Mouse (Mus musculus) forebrain, embryonic 15.5 days (tissue): ENCODE results near the gene Rps16. TPM values are rescaled to one million over a fixed set of nuclear protein-coding genes. Genes with fewer than 3 reads are reported as not detected.

Experiments
- ATAC-seq: fragments of 200-750 bp; cut with Nextera tagmentation; replicated peaks from 2 replicates; pipeline ENCODE4 v1.8.0; 2017; ENCODE audit warnings: mild to moderate bottlenecking, moderate TSS enrichment, moderate library complexity
- H3K27ac ChIP-seq: fragments of 300-500 bp; sonication (generic); replicated peaks from 2 replicates; pipeline ENCODE4 v1.5.1; 2015; ENCODE audit warnings: mild to moderate bottlenecking, inconsistent platforms
- H3K27me3 ChIP-seq: fragments of 300-500 bp; sonication (generic); 2 replicates; pipeline ENCODE4 v1.6.1; 2015; ENCODE audit warnings: inconsistent platforms
- H3K36me3 ChIP-seq: fragments of 300-500 bp; sonication (generic); 2 replicates; pipeline ENCODE4 v1.6.1; 2015; ENCODE audit warnings: mild to moderate bottlenecking, inconsistent platforms
- H3K4me1 ChIP-seq: fragments of 300-500 bp; sonication (generic); 2 replicates; pipeline ENCODE4 v1.6.1; 2015; ENCODE audit warnings: inconsistent platforms
- H3K4me2 ChIP-seq: fragments of 300-500 bp; sonication (generic); replicated peaks from 2 replicates; pipeline ENCODE4 v1.6.1; 2015; ENCODE audit warnings: mild to moderate bottlenecking, inconsistent platforms
- H3K4me3 ChIP-seq: fragments of 300-500 bp; sonication (generic); 2 replicates; pipeline ENCODE4 v1.5.1; 2015; ENCODE audit warnings: mild to moderate bottlenecking, inconsistent platforms
- H3K9ac ChIP-seq: fragments of 300-500 bp; sonication (generic); replicated peaks from 2 replicates; pipeline ENCODE4 v1.6.1; 2015; ENCODE audit warnings: mild to moderate bottlenecking, inconsistent platforms
- H3K9me3 ChIP-seq: fragments of 300-500 bp; sonication (generic); 2 replicates; pipeline ENCODE4 v1.6.1; 2016; ENCODE audit warnings: inconsistent platforms
- WGBS: fragments of 180-500 bp; shearing (Covaris S2); methylation state at CpG from one replicate; pipeline ENCODE4 v1.1.7; 2015; ENCODE audit warnings: mixed read lengths; 5-methylcytosine and 5-hydroxymethylcytosine counted together
- polyA plus RNA-seq: library from polyadenylated mRNA; unstranded; fragments of >200 nt; fragmentation: Nextera tagmentation; extraction: Ambion mirVana; gene quantifications from 2 replicates; pipeline ENCODE4 v1.2.1, GENCODE M21; 2015

Rps16 gene
- polyA plus RNA-seq, 1 experiment from 2014 or later = 514 TPM

DNA sequence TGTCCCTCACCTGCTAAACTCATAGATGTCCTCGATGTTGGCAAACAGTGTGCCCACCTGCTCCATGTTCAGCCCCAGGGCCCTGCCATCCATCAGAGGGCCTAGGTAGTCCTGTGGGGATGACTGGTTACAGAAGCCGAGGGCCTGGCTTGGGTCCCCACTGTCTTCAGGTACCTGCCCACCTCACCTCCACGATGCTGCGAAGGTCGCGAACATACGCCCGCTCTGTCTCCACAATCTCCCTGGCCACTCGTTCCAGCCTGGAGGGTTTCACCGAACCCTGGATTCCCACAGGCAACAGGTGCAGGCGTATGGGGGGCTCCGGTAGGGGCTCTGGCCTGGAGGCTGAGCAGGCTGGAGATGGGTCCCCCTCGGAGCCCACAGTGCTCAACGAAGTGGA, 19.6 kb downstream of the Rps16 start:
- Histone ChIP-seq H3K4me2 (peak overlapping the region; percentile 79), H3K27me3 (no peaks in the 10 kb centered on the region), H3K9ac (0 out of 2 replicates have a peak overlapping the region, but pooled peaks have one; percentile 74), H3K4me1 (peaks cover 37% of the 10 kb centered on the region), H3K36me3 (peaks cover 33% of the 10 kb centered on the region), H3K27ac (no peak overlapping the region), H3K4me3 (peak overlapping the region; percentile 80), H3K9me3 (no peaks in the 10 kb centered on the region)
- 94% methylated on average over 14 of the region's 14 CpGs for WGBS
- no peak for ATAC-seq

DNA sequence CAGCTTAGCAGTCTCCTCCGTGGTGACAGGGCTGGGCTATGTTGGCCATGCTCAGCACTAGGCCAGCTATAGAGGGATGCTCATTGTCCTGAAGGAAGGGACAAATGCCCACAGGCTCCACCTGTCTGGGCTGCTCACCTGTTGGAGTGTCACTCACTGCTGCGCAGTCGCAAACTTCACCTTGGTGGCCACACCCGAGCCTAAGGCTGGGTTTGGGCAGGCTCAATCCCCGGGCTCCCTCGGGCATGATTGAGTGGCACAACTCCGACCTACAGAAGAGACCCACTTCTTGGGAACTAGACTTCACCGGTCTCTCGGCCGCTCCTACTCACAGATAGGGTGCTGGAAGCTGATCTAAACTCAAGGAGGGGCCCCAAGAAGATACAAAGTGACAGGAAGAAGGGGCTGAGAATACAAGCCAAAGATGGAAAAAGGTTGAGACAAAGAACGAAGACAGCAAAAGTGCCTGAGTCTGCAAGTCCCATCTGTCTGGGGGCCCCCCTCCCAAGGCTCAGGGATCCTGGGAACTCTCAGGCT, 20.6 kb downstream of the Rps16 start:
- peak overlapping the region; percentile 90 for H3K27ac ChIP-seq
- H3K36me3 ChIP-seq = peaks cover 30% of the 10 kb centered on the region
- H3K9me3 ChIP-seq = no peaks in the 10 kb centered on the region
- peaks cover 43% of the 10 kb centered on the region for H3K4me1 ChIP-seq
- peak overlapping the region; percentile 74 for H3K9ac ChIP-seq
- WGBS = 7% methylated on average over 11 of the region's 11 CpGs
- H3K4me3 ChIP-seq = peak overlapping the region; percentile 80
- H3K27me3 ChIP-seq = no peaks in the 10 kb centered on the region
- peak overlapping the region; percentile 79 for H3K4me2 ChIP-seq
- no peak for ATAC-seq

- Histone ChIP-seq H3K4me1 (peaks cover 48% of the 10 kb centered on the region), H3K4me3 (peak overlapping the region; percentile 80), H3K9ac (peak overlapping the region; percentile 74), H3K4me2 (peak overlapping the region; percentile 79), H3K9me3 (no peaks in the 10 kb centered on the region), H3K27ac (peak overlapping the region; percentile 90), H3K36me3 (peaks cover 27% of the 10 kb centered on the region), H3K27me3 (no peaks in the 10 kb centered on the region)
- WGBS = under 1% methylated on average over 42 of the region's 43 CpGs
- ATAC-seq = no peak; the same call in 1 of the 2 replicates
Observed at GRCm38 (mm10) chr7:28371514-28371989, 21.1 kb downstream of the Rps16 start.

DNA sequence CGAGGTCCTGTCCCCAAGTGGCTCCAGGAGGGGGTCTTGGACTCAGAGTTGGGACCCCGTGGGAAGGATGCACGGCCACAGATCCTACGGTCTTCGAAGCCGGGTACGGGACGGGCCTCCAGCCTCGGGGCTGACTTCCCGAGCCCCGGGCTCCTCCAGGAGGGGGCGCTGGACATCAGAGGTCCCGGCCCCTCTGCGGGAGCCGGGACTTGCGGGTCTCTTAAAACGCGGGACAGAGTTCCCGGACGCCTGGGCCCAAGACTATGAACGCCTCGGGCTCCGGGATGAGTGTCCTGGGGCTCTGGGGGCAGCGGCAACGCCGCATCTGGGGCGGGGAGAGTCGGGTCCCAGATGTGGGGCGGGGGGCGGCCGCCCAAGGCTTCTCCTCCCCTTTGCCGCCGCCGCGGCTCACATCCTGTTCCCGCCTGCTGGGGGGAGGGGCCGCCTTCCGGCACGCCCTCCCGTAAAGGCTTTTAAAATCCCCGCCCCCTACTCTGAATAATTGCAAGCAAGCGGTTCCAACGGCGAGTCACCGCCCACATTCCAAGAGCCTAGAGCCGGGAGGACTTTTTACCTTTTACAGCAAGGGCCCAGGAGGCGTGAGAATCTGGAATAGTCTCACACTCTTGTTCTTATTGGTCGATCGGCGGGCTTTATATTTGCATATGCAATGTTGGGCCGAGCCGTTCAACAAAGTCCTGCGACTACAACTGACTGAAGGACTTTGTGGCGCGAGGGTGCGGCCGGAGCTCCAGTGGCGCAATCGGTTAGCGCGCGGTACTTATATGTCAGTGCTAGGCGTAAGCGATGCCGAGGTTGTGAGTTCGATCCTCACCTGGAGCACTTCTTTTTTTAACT, 22.0 kb downstream of the Rps16 start, which contains the start of gene Plekhg2:
Plekhg2 (minus strand) TSS at position 349 of the 858 bp plus-strand sequence.
- Histone ChIP-seq H3K36me3 (peaks cover 18% of the 10 kb centered on the region; the same call in 1 of the 2 replicates), H3K4me1 (peaks cover 53% of the 10 kb centered on the region), H3K9me3 (no peaks in the 10 kb centered on the region), H3K27me3 (no peaks in the 10 kb centered on the region), H3K4me2 (peak within 1 kb of the TSS; percentile 79), H3K9ac (peak within 1 kb of the TSS; percentile 74), H3K4me3 (peak within 1 kb of the TSS; percentile 80), H3K27ac (peak within 1 kb of the TSS; percentile 90)
- ATAC-seq = peak; percentile 85
- WGBS = under 1% methylated on average over 62 of the region's 66 CpGs

- no peaks in the 10 kb centered on the region for H3K9me3 ChIP-seq
- 0 out of 2 replicates have a peak overlapping the region, but pooled peaks have one; percentile 74 for H3K9ac ChIP-seq
- no peaks in the 10 kb centered on the region for H3K27me3 ChIP-seq
- H3K4me3 ChIP-seq = peak overlapping the region; percentile 80
- H3K4me1 ChIP-seq = peaks cover 60% of the 10 kb centered on the region
- H3K36me3 ChIP-seq = peaks cover 11% of the 10 kb centered on the region; the same call in 1 of the 2 replicates
- H3K4me2 ChIP-seq = peak overlapping the region; percentile 79
- peak; percentile 21; the same call in 1 of the 2 replicates for ATAC-seq
- peak overlapping the region; percentile 90 for H3K27ac ChIP-seq
- WGBS = 1% methylated on average over 9 of the region's 9 CpGs
Observed at GRCm38 (mm10) chr7:28373131-28373581, 22.7 kb downstream of the Rps16 start.

DNA sequence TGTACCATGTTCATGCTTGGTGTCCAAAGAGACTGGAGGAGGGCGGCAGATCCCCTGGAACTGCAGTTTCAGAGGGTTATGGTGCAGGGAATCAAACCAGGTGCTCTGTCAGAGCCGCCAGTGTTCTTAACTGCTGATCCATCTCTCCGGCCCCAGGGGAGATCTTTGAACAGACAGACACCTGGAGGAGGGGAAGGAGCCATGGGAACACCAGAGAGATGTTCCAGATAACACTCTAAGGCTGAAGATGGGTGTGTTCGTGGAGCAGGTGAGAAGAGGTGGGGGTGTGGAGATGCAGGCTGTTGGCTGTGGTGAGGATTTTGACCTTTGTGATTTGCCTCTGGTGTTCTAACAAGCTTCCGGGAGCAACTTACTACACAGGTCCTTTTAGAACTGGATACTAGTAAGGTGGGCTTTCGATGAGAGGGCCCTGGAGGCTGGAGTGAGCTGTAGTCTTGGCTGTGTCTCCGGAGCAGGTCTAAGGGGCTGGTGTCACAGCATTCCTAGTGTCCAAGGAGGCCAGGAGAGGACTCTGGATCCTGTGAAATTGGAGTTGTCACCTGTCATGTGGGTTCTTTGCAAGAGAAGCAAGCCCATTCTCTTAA, 23.5 kb downstream of the Rps16 start:
- Histone ChIP-seq H3K27me3 (no peaks in the 10 kb centered on the region), H3K4me3 (no peak overlapping the region), H3K27ac (peak overlapping the region; percentile 90), H3K4me2 (no peak overlapping the region), H3K9ac (no peak overlapping the region), H3K4me1 (peaks cover 66% of the 10 kb centered on the region), H3K36me3 (peaks cover 3% of the 10 kb centered on the region; the same call in 1 of the 2 replicates), H3K9me3 (no peaks in the 10 kb centered on the region)
- ATAC-seq = no peak
- WGBS = 86% methylated on average over 7 of the region's 7 CpGs

DNA sequence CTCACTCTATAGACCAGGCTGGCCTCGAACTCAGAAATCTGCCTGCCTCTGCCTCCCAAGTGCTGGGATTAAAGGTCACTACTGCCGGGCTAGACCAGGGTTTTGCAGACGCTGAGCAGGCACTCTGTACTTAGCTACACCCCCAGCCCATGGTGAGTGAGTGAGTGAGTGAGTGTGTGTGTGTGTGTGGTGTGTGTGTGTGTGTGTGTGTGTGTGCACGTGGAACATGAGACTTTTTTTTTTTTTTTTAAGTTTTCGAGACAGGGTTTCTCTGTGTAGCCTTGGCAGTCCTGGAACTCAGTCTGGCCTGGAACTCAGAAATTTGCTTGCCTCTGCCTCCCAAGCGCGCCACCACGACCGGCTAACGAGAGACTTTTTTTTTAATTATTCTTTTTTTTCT, 24.2 kb downstream of the Rps16 start:
- Histone ChIP-seq H3K27ac (peak overlapping the region; percentile 95; the same call in 1 of the 2 replicates), H3K27me3 (no peaks in the 10 kb centered on the region)
- ATAC-seq = no peak

GRCm38 (mm10) chr7:28375176-28375921, 24.9 kb downstream of the Rps16 start:
- Histone ChIP-seq H3K9me3 (no peaks in the 10 kb centered on the region), H3K4me1 (peaks cover 60% of the 10 kb centered on the region), H3K27ac (peak overlapping the region; percentile 95), H3K27me3 (no peaks in the 10 kb centered on the region), H3K36me3 (no peaks in the 10 kb centered on the region), H3K9ac (peak overlapping the region; percentile 51), H3K4me2 (peak overlapping the region; percentile 57), H3K4me3 (peak overlapping the region; percentile 43)
- 1% methylated on average over 35 of the region's 36 CpGs for WGBS
- ATAC-seq = peak; percentile 38

More for the DNA sequence above, 24.2 kb downstream of the Rps16 start:
- peaks cover 67% of the 10 kb centered on the region for H3K4me1 ChIP-seq
- H3K4me2 ChIP-seq = no peak overlapping the region
- no peak overlapping the region for H3K9ac ChIP-seq
- no peaks in the 10 kb centered on the region for H3K36me3 ChIP-seq
- H3K9me3 ChIP-seq = no peaks in the 10 kb centered on the region
- no peak overlapping the region for H3K4me3 ChIP-seq
- WGBS = 78% methylated on average over 10 of the region's 10 CpGs

- Histone ChIP-seq H3K9me3 (no peaks in the 10 kb centered on the region), H3K27me3 (no peaks in the 10 kb centered on the region), H3K27ac (peak overlapping the region; percentile 95), H3K36me3 (no peaks in the 10 kb centered on the region), H3K9ac (peak overlapping the region; percentile 51), H3K4me3 (peak overlapping the region; percentile 43), H3K4me2 (peak overlapping the region; percentile 57), H3K4me1 (peaks cover 57% of the 10 kb centered on the region)
- 9% methylated on average over 30 of the region's 30 CpGs for WGBS
- no peak for ATAC-seq
Observed at GRCm38 (mm10) chr7:28376011-28376771, 25.7 kb downstream of the Rps16 start.

DNA sequence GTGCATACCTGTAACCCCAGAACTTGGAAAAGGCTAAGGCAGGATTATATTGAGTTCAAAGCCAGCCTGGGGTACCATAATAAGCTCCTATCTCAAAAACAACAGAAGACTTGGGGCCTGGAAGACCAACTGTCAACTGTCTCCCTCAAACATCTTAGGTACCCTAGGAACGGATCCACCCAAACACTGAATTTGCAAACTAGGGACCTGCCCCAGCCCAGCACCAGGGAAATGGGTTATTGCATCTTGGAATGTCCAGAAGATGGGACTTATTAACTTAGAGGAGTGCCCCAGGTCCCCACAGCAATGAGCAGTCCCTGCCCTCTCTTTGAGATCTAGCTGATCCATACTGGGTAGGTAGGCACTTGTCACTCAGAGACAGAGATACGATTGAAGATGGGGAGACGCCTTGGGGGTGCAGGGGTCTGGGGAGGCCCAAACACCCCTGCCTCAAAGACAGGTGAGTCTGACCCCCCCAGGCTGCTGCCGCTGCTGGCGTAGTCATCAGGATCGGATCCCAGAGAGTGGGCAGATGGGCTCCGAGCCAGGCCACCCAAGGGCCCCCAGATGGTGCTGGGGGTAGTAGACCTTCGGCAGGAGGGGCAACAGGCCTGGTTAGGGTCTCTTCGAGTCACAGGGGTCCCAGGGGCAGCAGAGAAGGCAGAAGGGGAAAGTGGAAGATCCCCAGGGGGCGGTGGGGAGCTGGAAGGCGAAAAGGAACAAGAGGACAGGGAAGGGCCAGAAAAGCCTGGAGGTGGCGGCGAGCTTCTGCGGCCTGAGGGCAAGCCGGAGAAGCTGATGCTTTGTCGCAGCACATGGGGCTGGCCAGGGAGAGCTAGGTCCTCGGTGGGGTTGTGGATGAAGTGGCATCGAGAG, 27.0 kb downstream of the Rps16 start:
- H3K9me3 ChIP-seq = no peaks in the 10 kb centered on the region
- H3K36me3 ChIP-seq = no peaks in the 10 kb centered on the region
- no peak overlapping the region for H3K27ac ChIP-seq
- ATAC-seq = no peak
- peaks cover 66% of the 10 kb centered on the region for H3K4me1 ChIP-seq
- peak overlapping the region; percentile 90 for H3K4me2 ChIP-seq
- H3K27me3 ChIP-seq = no peaks in the 10 kb centered on the region
- peak overlapping the region; percentile 60 for H3K4me3 ChIP-seq
- 81% methylated on average over 18 of the region's 18 CpGs for WGBS
- no peak overlapping the region; the same call in 1 of the 2 replicates for H3K9ac ChIP-seq
